Mouse (Mus musculus) CH12.LX (cell line): Measurements from ENCODE around the gene Sema7a. TPM values are rescaled to one million over a fixed set of nuclear protein-coding genes. Genes with fewer than 3 reads are reported as not detected.

ENCODE experiments used
- DNase-seq: peaks from one replicate; pipeline ENCODE4 v3.0.0-alpha.2; 2013; ENCODE audit errors: extremely low read depth
- H3K27ac ChIP-seq: 2 replicates; pipeline ENCODE4 v1.5.1; 2012; ENCODE audit warnings: low read depth, mild to moderate bottlenecking, control low read depth, moderate library complexity; ENCODE audit not compliant: insufficient read depth
- H3K27me3 ChIP-seq: replicated peaks from 2 replicates; pipeline ENCODE3; 2012; ENCODE audit warnings: inconsistent platforms
- H3K36me3 ChIP-seq, 2 experiments: replicated peaks in 1 of 2; 2 replicates each; pipeline versions ENCODE3 to v1.6.1; 2012; ENCODE audit warnings: inconsistent platforms in 1 of 2, low read length in 1 of 2, mild to moderate bottlenecking in 1 of 2, mixed read lengths in 1 of 2, moderate library complexity in 1 of 2; ENCODE audit not compliant: control insufficient read depth in 1 of 2, insufficient read depth in 1 of 2
- H3K4me1 ChIP-seq, 2 experiments: 2 replicates each; pipeline ENCODE4 v1.6.1; 2012; ENCODE audit warnings: inconsistent platforms in 1 of 2, moderate library complexity in 1 of 2; ENCODE audit not compliant: insufficient read depth in 2 of 2, control insufficient read depth in 1 of 2
- H3K4me2 ChIP-seq: 2 replicates; pipeline ENCODE4 v1.6.1; 2012; ENCODE audit warnings: low read depth, mild to moderate bottlenecking, control low read depth; ENCODE audit not compliant: poor library complexity, insufficient read depth, severe bottlenecking
- H3K4me3 ChIP-seq, 3 experiments: fragments of 150-350 bp in 1 of 3; sonication (generic) in 1 of 3; replicated peaks in 1 of 3; 2 replicates each; pipeline versions ENCODE3 to v1.5.1; 2011 to 2012; ENCODE audit warnings: low read depth in 2 of 3, low read length in 2 of 3, mild to moderate bottlenecking in 2 of 3, moderate library complexity in 2 of 3, control low read depth in 1 of 3, improper control_type of control experiment in 1 of 3, inconsistent platforms in 1 of 3, mixed read lengths in 1 of 3; ENCODE audit not compliant: poor library complexity in 1 of 3
- H3K79me2 ChIP-seq: replicated peaks from 2 replicates; pipeline ENCODE4 v1.6.1; 2012; ENCODE audit warnings: mild to moderate bottlenecking, moderate library complexity; ENCODE audit not compliant: control insufficient read depth, poor library complexity, insufficient read depth, severe bottlenecking; ENCODE audit errors: extremely low read depth
- H3K9ac ChIP-seq: 2 replicates; pipeline ENCODE4 v1.6.1; 2012; ENCODE audit warnings: low read depth, mild to moderate bottlenecking, control low read depth, moderate library complexity; ENCODE audit not compliant: insufficient read depth
- H3K9me3 ChIP-seq: replicated peaks from 2 replicates; pipeline ENCODE3; 2012; ENCODE audit warnings: low read length, inconsistent platforms, mixed read lengths
- BHLHE40 ChIP-seq: IDR thresholded peaks from 2 replicates; pipeline ENCODE4 v1.6.1; 2011; ENCODE audit warnings: mild to moderate bottlenecking, low read depth, low read length, improper control_type of control experiment
- CHD1 ChIP-seq: IDR thresholded peaks from 2 replicates; pipeline ENCODE4 v1.6.1; 2012; ENCODE audit warnings: low read depth, low read length, improper control_type of control experiment, inconsistent platforms
- CHD2 ChIP-seq: IDR thresholded peaks from 2 replicates; pipeline ENCODE4 v1.6.1; 2011; ENCODE audit warnings: low read length, improper control_type of control experiment
- E2F4 ChIP-seq: IDR thresholded peaks from 2 replicates; pipeline ENCODE4 v1.6.1; 2011; ENCODE audit warnings: low read depth, low read length, improper control_type of control experiment; ENCODE audit not compliant: insufficient replicate concordance
- ELF1 ChIP-seq: IDR thresholded peaks from 2 replicates; pipeline ENCODE4 v1.6.1; 2014; ENCODE audit warnings: low read depth, mild to moderate bottlenecking, inconsistent platforms, low read length, improper control_type of control experiment
- EP300 ChIP-seq: IDR thresholded peaks from 2 replicates; pipeline ENCODE4 v1.6.1; 2011; ENCODE audit warnings: low read length, improper control_type of control experiment
- ETS1 ChIP-seq: conservative IDR thresholded peaks from 2 replicates; pipeline ENCODE4 v1.6.1; 2012; ENCODE audit warnings: low read depth, mild to moderate bottlenecking, inconsistent platforms, low read length, improper control_type of control experiment, moderate library complexity
- HCFC1 ChIP-seq: IDR thresholded peaks from 2 replicates; pipeline ENCODE4 v1.6.1; 2012; ENCODE audit warnings: low read depth, mild to moderate bottlenecking, inconsistent platforms, low read length, improper control_type of control experiment
- JUN ChIP-seq: IDR thresholded peaks from 2 replicates; pipeline ENCODE4 v1.6.1; 2011; ENCODE audit warnings: low read depth, mild to moderate bottlenecking, low read length, improper control_type of control experiment, moderate library complexity; ENCODE audit not compliant: insufficient read depth
- JUND ChIP-seq: conservative IDR thresholded peaks from 2 replicates; pipeline ENCODE4 v1.6.1; 2011; ENCODE audit warnings: low read depth, low read length, improper control_type of control experiment
- KAT2A ChIP-seq: IDR thresholded peaks from 2 replicates; pipeline ENCODE4 v1.6.1; 2012; ENCODE audit warnings: low read length, improper control_type of control experiment, inconsistent platforms; ENCODE audit not compliant: insufficient replicate concordance
- MAFK ChIP-seq: IDR thresholded peaks from 2 replicates; pipeline ENCODE4 v1.6.1; 2011; ENCODE audit warnings: low read length, improper control_type of control experiment; ENCODE audit not compliant: insufficient replicate concordance
- MAX ChIP-seq: IDR thresholded peaks from 2 replicates; pipeline ENCODE4 v1.6.1; 2011; ENCODE audit warnings: low read length, improper control_type of control experiment
- MAZ ChIP-seq: IDR thresholded peaks from 2 replicates; pipeline ENCODE4 v1.6.1; 2012; ENCODE audit warnings: low read depth, mild to moderate bottlenecking, inconsistent platforms, low read length, improper control_type of control experiment, moderate library complexity
- MXI1 ChIP-seq: IDR thresholded peaks from 2 replicates; pipeline ENCODE4 v1.6.1; 2011; ENCODE audit warnings: mild to moderate bottlenecking, low read depth, low read length, improper control_type of control experiment
- MYC ChIP-seq: IDR thresholded peaks from 2 replicates; pipeline ENCODE4 v1.6.1; 2011; ENCODE audit warnings: low read depth, mild to moderate bottlenecking, improper control_type of control experiment, low read length
- NELFE ChIP-seq: IDR thresholded peaks from 2 replicates; pipeline ENCODE4 v1.6.1; 2011; ENCODE audit warnings: low read depth, low read length, improper control_type of control experiment
- NRF1 ChIP-seq: IDR thresholded peaks from 2 replicates; pipeline ENCODE4 v1.6.1; 2014; ENCODE audit warnings: low read depth, mild to moderate bottlenecking, inconsistent platforms, low read length, improper control_type of control experiment, moderate library complexity
- POLR2A ChIP-seq: IDR thresholded peaks from 2 replicates; pipeline ENCODE4 v1.6.1; 2011; ENCODE audit warnings: low read depth, mild to moderate bottlenecking, improper control_type of control experiment, low read length
- POLR2AphosphoS2 ChIP-seq: IDR thresholded peaks from 2 replicates; pipeline ENCODE4 v1.6.1; 2011; ENCODE audit warnings: low read depth, low read length, improper control_type of control experiment
- RAD21 ChIP-seq: IDR thresholded peaks from 2 replicates; pipeline ENCODE4 v1.6.1; 2011; ENCODE audit warnings: low read depth, mild to moderate bottlenecking, low read length, improper control_type of control experiment, moderate library complexity
- RCOR1 ChIP-seq: conservative IDR thresholded peaks from 2 replicates; pipeline ENCODE4 v1.6.1; 2012; ENCODE audit warnings: low read depth, mild to moderate bottlenecking, inconsistent platforms, low read length, improper control_type of control experiment
- SIN3A ChIP-seq: IDR thresholded peaks from 2 replicates; pipeline ENCODE4 v1.6.1; 2012; ENCODE audit warnings: low read length, improper control_type of control experiment, inconsistent platforms
- SMC3 ChIP-seq: IDR thresholded peaks from 2 replicates; pipeline ENCODE4 v1.6.1; 2011; ENCODE audit warnings: low read depth, low read length, improper control_type of control experiment
- TBP ChIP-seq: conservative IDR thresholded peaks from 2 replicates; pipeline ENCODE4 v1.6.1; 2011; ENCODE audit warnings: low read depth, low read length, improper control_type of control experiment
- TCF12 ChIP-seq: IDR thresholded peaks from 2 replicates; pipeline ENCODE4 v1.6.1; 2014; ENCODE audit warnings: low read depth, mild to moderate bottlenecking, inconsistent platforms, low read length, improper control_type of control experiment
- UBTF ChIP-seq: IDR thresholded peaks from 2 replicates; pipeline ENCODE4 v1.6.1; 2012; ENCODE audit warnings: low read depth, mild to moderate bottlenecking, inconsistent platforms, low read length, improper control_type of control experiment, moderate library complexity
- USF1 ChIP-seq: IDR thresholded peaks from 2 replicates; pipeline ENCODE4 v1.6.1; 2014; ENCODE audit warnings: low read depth, mild to moderate bottlenecking, inconsistent platforms, low read length, improper control_type of control experiment
- USF2 ChIP-seq: conservative IDR thresholded peaks from 2 replicates; pipeline ENCODE4 v1.6.1; 2011; ENCODE audit warnings: low read depth, low read length, improper control_type of control experiment
- ZC3H11A ChIP-seq: IDR thresholded peaks from 2 replicates; pipeline ENCODE4 v1.6.1; 2012; ENCODE audit warnings: low read depth, mild to moderate bottlenecking, inconsistent platforms, low read length, improper control_type of control experiment
- dilution Hi-C: fragments of 300-500 bp; cut with MboI; formaldehyde crosslinking; loops from 2 replicates; pipeline ENCODE4 v1.14.3; 2020; ENCODE audit warnings: low sequenced_read_pairs; ENCODE audit not compliant: extremely low pct_unique_long_range_greater_than_20kb, extremely low pct_ligation_motif_present
- in situ Hi-C: fragments of 300-500 bp; cut with MboI; formaldehyde crosslinking; loops from 3 replicates; pipeline ENCODE4 v1.14.3; 2019; ENCODE audit warnings: low sequenced_read_pairs, low pct_ligation_motif_present, low pct_unique_long_range_greater_than_20kb, mixed read lengths
- polyA plus RNA-seq: library from polyadenylated mRNA; unstranded; fragments of >175 nt; gene quantifications from 2 replicates; pipeline ENCODE4 v1.2.1, GENCODE M21; 2012; ENCODE audit warnings: low read depth; ENCODE audit not compliant: insufficient read length
- total RNA-seq, 2 experiments: library from RNA; depleted of rRNA; stranded (reverse); fragments of 300-350 nt in 1 of 2; fragments of >200 nt in 1 of 2; gene quantifications; 2 replicates each; pipeline ENCODE4 v1.2.3; 2012 to 2014

Sema7a gene
- total and polyA plus RNA-seq, 3 experiments = 88.6 to 181 (median 89.4) TPM

- no peak for DNase-seq
- in situ Hi-C loops (no loop called here), dilution Hi-C loops (no loop called here)
- peak overlapping the region; percentile 94 to 100 (median 99) for H3K4me3 ChIP-seq
- no peaks in the 10 kb centered on the region for H3K27me3 ChIP-seq
- peaks cover 32 to 47% of the 10 kb centered on the region in 2 experiments for H3K36me3 ChIP-seq
- H3K27ac ChIP-seq = peak overlapping the region; percentile 96; the same call in 1 of the 2 replicates
- H3K4me1 ChIP-seq = peaks cover 20 to 60% of the 10 kb centered on the region in 2 experiments
- H3K79me2 ChIP-seq = peaks cover 70% of the 10 kb centered on the region
- TF ChIP-seq TBP = no peak
- peak; percentile 94 for TF ChIP-seq UBTF
- TF ChIP-seq SIN3A = 0 out of 2 replicates have a peak, but pooled peaks have one; percentile 37
- TF ChIP-seq USF1 = no peak
- no peak overlapping the region for H3K4me2 ChIP-seq
- peak overlapping the region; percentile 99 for H3K9ac ChIP-seq
- H3K9me3 ChIP-seq = no peaks in the 10 kb centered on the region
Measured at GRCm38 (mm10) chr9:57940349-57940794, 460 bp downstream of the Sema7a start.

- H3K4me3 ChIP-seq = peak overlapping the region; percentile 94 to 100 (median 99)
- peaks cover 36 to 54% of the 10 kb centered on the region in 2 experiments for H3K36me3 ChIP-seq
- peak overlapping the region; percentile 99 for H3K9ac ChIP-seq
- H3K9me3 ChIP-seq = no peaks in the 10 kb centered on the region
- H3K4me2 ChIP-seq = peak overlapping the region; percentile 95; the same call in 1 of the 2 replicates
- H3K4me1 ChIP-seq = peaks cover 22 to 60% of the 10 kb centered on the region in 2 experiments
- DNase-seq = no peak
- peak overlapping the region; percentile 96 for H3K27ac ChIP-seq
- H3K79me2 ChIP-seq = peaks cover 77% of the 10 kb centered on the region
- no peaks in the 10 kb centered on the region for H3K27me3 ChIP-seq
- in situ Hi-C loops (no loop called here), dilution Hi-C loops (no loop called here)
- TF ChIP-seq USF1 (no peak), RAD21 (no peak), MAZ (peak; percentile 29; the same call in 1 of the 2 replicates), CHD1 (peak; percentile 3; the same call in 1 of the 2 replicates), JUN (no peak), HCFC1 (no peak), JUND (no peak), CHD2 (no peak), NELFE (no peak), SMC3 (no peak), POLR2AphosphoS2 (no peak), UBTF (0 out of 2 replicates have a peak, but pooled peaks have one; percentile 11), USF2 (no peak), ETS1 (no peak), TBP (0 out of 2 replicates have a peak, but pooled peaks have one; percentile 11), TCF12 (peak; percentile 18; the same call in 1 of the 2 replicates), EP300 (no peak), MYC (no peak), ZC3H11A (no peak), RCOR1 (no peak), BHLHE40 (peak; percentile 31; the same call in 1 of the 2 replicates), SIN3A (peak; percentile 69; the same call in 1 of the 2 replicates), ELF1 (peak; percentile 49; the same call in 1 of the 2 replicates), NRF1 (no peak), E2F4 (no peak), MAX (no peak), MXI1 (peak; percentile 87), POLR2A (no peak), KAT2A (no peak), MAFK (no peak)
Measured at GRCm38 (mm10) chr9:57940861-57941638, 1.1 kb downstream of the Sema7a start.
